ENCODE assay signal across 18 mouse cellular contexts in genomic region chr13:74296376-74296775, GRCm38 (mm10). TPM values are rescaled to one million over a fixed set of nuclear protein-coding genes. Genes with fewer than 3 reads are reported as not detected.
DNase-seq lines count a peak whose midpoint lies in the region.
"Had no signal": no experiment of that assay in that cellular context is flagged by ENCODE, and none has a peak within 500 bp of the region (broad histone marks: within the 10 kb centered on the region; RNA-seq: fewer than 3 reads in every experiment).

No protein-coding gene starts in this region.

- peak; percentile 42 for DNase-seq in adrenal gland, adult 2 months
- DNase-seq in adrenal gland, postnatal 4 days (ENCODE audit: low spot score in 2 of 2), result no peak
- DNase-seq in 3134 (ENCODE audit: extremely low read depth, insufficient read length, low spot score) (peak; percentile 8), NIH3T3 (ENCODE audit: low read depth) (peak; percentile 77)
- peak; percentile 17 for DNase-seq in fibroblast of lung, adult 2 months (ENCODE audit: low read depth)
- DNase-seq in spleen, postnatal 36 days (ENCODE audit: low spot score in 2 of 2), result no peak
- no peak for DNase-seq in frontal cortex, postnatal 14 days (ENCODE audit: low spot score in 2 of 2)
- DNase-seq: adrenal gland, adult 8-10 months; adrenal gland, postnatal 14 days; B cell, adult 2 months; cerebellum, adult 11 months; cerebellum, adult 18-20 months; cerebellum, adult 8-10 months; cerebellum, adult 9-11 months; cerebellum, postnatal 14 days; cerebellum, postnatal 36 days; embryo, embryonic 11 days had no signal

RNA-seq across cellular contexts. Expression of gene Ahrr, which starts 4.2 kb away (rescaled TPM):
- total RNA-seq in adrenal gland, adult 2 months (2021), result 1 to 10 TPM in 1 of 2 experiments, under 1 TPM in 1; 0.81 to 1.9 TPM
- polyA plus RNA-seq in adrenal gland, adult 2 months (2012; rRNA removed), result 1.1 and 1.6 TPM in 2 replicates
- 1 to 10 TPM; 2.3 to 2.4 TPM for total RNA-seq in adrenal gland, postnatal 4 days (2021)
- polyA plus RNA-seq: G1E had no signal

RNA-seq across cellular contexts. Expression of gene Pdcd6, which starts 21.0 kb away (rescaled TPM):
- 100 to 1,000 TPM; 143 to 150 TPM for total RNA-seq in adrenal gland, adult 2 months (2021)
- 83.4 and 84.4 TPM in 2 replicates for polyA plus RNA-seq in adrenal gland, adult 2 months (2012; rRNA removed)
- total RNA-seq in adrenal gland, postnatal 4 days (2021), result 100 to 1,000 TPM; 143 to 145 TPM

RNA-seq across cellular contexts. Expression of gene Sdha, which starts 53.7 kb away (rescaled TPM):
- 100 to 1,000 TPM; 601 to 696 TPM for total RNA-seq in adrenal gland, adult 2 months (2021)
- 99.4 and 128 TPM in 2 replicates for polyA plus RNA-seq in adrenal gland, adult 2 months (2012; rRNA removed)
- 100 to 1,000 TPM; 450 to 473 TPM for total RNA-seq in adrenal gland, postnatal 4 days (2021)

RNA-seq across cellular contexts. Expression of gene Ccdc127, which starts 53.7 kb away (rescaled TPM):
- total RNA-seq in adrenal gland, adult 2 months (2021), result 10 to 100 TPM; 51.0 to 58.7 TPM
- 1.1 and 1.3 TPM in 2 replicates for polyA plus RNA-seq in adrenal gland, adult 2 months (2012; rRNA removed)
- total RNA-seq in adrenal gland, postnatal 4 days (2021), result 10 to 100 TPM; 48.3 to 50.8 TPM

Comparison
In these comparisons a context has a peak if more than half of its experiments do, and no peak if none do; other contexts are left out.
1. DNase-seq: peak in adrenal gland, adult 2 months (single experiment), 3134 (single experiment), NIH3T3 (single experiment) and fibroblast of lung, adult 2 months (single experiment); none in adrenal gland, postnatal 4 days (0 of 2), spleen, postnatal 36 days (0 of 2) and frontal cortex, postnatal 14 days (0 of 2).